Mouse (Mus musculus): Measurements from ENCODE around the gene Ly6g6e.

GRCm38 (mm10) chr17:35080248-35080647 is 3.5 kb downstream of the Ly6g6e start:
- no peak for TF ChIP-seq CTCF (IDR thresholded peaks at IDR 0.05; ENCODE audit: low read depth)
- no peak for TF ChIP-seq EP300 (IDR thresholded peaks at IDR 0.05; ENCODE audit: low read depth)
